Mouse (Mus musculus) embryonic facial prominence, embryonic 14.5 days (tissue): ENCODE results near the gene Mtpn. TPM values are rescaled to one million over a fixed set of nuclear protein-coding genes. Genes with fewer than 3 reads are reported as not detected.

Source experiments
- ATAC-seq: fragments of 200-750 bp; cut with Nextera tagmentation; 2 replicates; pipeline ENCODE4 v1.8.0; 2017; ENCODE audit warnings: low read depth, moderate number of reproducible peaks, moderate TSS enrichment
- DNase-seq: peaks from one replicate; pipeline ENCODE4 v3.0.0-alpha.2; 2015; ENCODE audit warnings: low spot score
- H3K27ac ChIP-seq: fragments of 300-500 bp; sonication (generic); replicated peaks from 2 replicates; pipeline ENCODE4 v1.5.1; 2014; ENCODE audit warnings: low read depth, mild to moderate bottlenecking, low read length, moderate library complexity
- H3K27me3 ChIP-seq: fragments of 300-500 bp; sonication (generic); replicated peaks from 2 replicates; pipeline ENCODE4 v1.6.1; 2014; ENCODE audit warnings: low read length; ENCODE audit not compliant: control insufficient read depth, insufficient read depth
- H3K36me3 ChIP-seq: fragments of 300-500 bp; sonication (generic); 2 replicates; pipeline ENCODE4 v1.6.1; 2014; ENCODE audit warnings: low read length, mixed read lengths; ENCODE audit not compliant: control insufficient read depth, insufficient read depth
- H3K4me1 ChIP-seq: fragments of 300-500 bp; sonication (generic); 2 replicates; pipeline ENCODE4 v1.6.1; 2014; ENCODE audit warnings: antibody characterized with exemption, low read length; ENCODE audit not compliant: control insufficient read depth, insufficient read depth
- H3K4me2 ChIP-seq: fragments of 300-500 bp; sonication (generic); 2 replicates; pipeline ENCODE4 v1.6.1; 2014; ENCODE audit warnings: low read depth, mild to moderate bottlenecking, low read length, moderate library complexity, mixed read lengths
- H3K4me3 ChIP-seq: fragments of 300-500 bp; sonication (generic); 2 replicates; pipeline ENCODE4 v1.5.1; 2014; ENCODE audit warnings: low read depth, mild to moderate bottlenecking, low read length
- H3K9ac ChIP-seq: fragments of 300-500 bp; sonication (generic); 2 replicates; pipeline ENCODE4 v1.6.1; 2014; ENCODE audit warnings: low read depth, mild to moderate bottlenecking, low read length, moderate library complexity, mixed read lengths
- H3K9me3 ChIP-seq: fragments of 300-500 bp; sonication (generic); 2 replicates; pipeline ENCODE4 v1.6.1; 2016; ENCODE audit warnings: low read length; ENCODE audit not compliant: control insufficient read depth
- WGBS: fragments of 180-500 bp; shearing (Covaris S2); extraction: QIAGEN DNeasy Blood & Tissue Kit; methylation state at CpG from one replicate; pipeline ENCODE4 v1.1.7; 2014; 5-methylcytosine and 5-hydroxymethylcytosine counted together
- polyA plus RNA-seq: library from polyadenylated mRNA; unstranded; fragments of >200 nt; fragmentation: Nextera tagmentation; extraction: Ambion mirVana; gene quantifications from 2 replicates; pipeline ENCODE4 v1.2.1, GENCODE M21; 2014

The Mtpn gene
- polyA plus RNA-seq, 1 experiment from 2014 or later: 112 TPM

DNA sequence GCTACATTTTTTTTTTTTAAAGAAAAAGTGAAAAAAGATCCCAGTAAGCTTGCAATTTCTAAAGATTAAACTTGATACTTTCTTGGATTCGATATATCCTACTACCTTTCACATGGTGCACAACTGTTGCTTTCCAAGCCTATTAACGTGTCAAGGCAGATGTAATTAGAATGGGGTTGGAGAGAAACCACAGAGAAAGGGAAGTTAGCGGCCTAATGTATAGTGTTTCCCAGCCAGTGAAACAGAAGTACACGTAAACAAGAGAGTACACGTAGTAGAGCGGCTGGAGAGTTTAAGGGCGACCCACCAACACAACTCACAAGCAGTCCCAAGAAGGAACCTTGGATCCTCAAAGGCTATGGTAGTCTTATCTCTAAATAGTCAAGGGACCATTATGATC is 3.7 kb downstream of the Mtpn start:
- Histone ChIP-seq H3K27me3 (no peaks in the 10 kb centered on the region), H3K9ac (no peak overlapping the region), H3K4me2 (no peak overlapping the region), H3K4me3 (no peak overlapping the region), H3K9me3 (no peaks in the 10 kb centered on the region), H3K27ac (no peak overlapping the region), H3K36me3 (no peaks in the 10 kb centered on the region), H3K4me1 (peaks cover 20% of the 10 kb centered on the region)
- peak; percentile 10 for DNase-seq
- ATAC-seq: no peak
- WGBS: 72% methylated on average over 7 of the region's 7 CpGs

DNA sequence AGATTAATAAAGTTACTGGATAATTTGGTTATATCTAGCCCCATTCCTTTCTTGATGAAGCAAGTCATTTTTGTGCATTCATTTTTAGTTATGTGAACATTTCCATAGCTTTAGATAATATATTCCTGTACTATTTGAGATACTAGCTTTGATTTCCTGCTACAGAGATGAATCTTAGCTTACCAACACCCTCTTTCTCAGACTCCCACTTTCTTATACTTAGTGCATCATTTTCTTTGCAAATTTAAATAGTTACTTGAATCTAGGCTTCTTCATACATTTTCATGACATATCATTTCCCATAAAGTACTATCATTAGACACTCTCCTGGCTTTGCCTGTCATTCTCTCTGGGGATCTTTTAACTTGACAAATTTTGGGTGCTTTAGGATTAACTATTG is 26.3 kb downstream of the Mtpn start:
- Histone ChIP-seq H3K36me3 (peaks cover 27% of the 10 kb centered on the region), H3K27ac (no peak overlapping the region), H3K4me3 (no peak overlapping the region), H3K9me3 (no peaks in the 10 kb centered on the region), H3K4me1 (no peaks in the 10 kb centered on the region), H3K9ac (no peak overlapping the region), H3K27me3 (no peaks in the 10 kb centered on the region), H3K4me2 (no peak overlapping the region)
- DNase-seq (no peak), ATAC-seq (no peak)

DNA sequence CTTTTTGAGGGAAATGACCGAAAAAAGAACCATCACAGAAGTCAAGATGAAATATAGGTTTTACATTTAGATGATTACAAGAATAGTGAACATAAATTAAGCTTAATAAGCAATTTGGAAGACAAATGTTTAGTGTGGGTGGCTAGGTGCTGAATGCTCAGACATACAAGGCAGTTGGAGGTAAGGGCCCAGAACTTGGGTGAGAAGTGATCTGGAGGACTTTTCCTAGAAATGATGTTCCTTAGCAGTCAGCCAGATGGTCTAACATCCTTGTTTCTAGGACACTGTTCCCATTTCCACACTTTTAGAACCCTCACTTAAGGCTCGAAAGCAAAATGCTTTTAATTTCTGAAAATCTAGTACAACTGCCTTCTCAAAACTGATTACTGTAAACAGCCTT is 34.9 kb downstream of the Mtpn start:
- 96% methylated on average over 2 of the region's 2 CpGs for WGBS

DNA sequence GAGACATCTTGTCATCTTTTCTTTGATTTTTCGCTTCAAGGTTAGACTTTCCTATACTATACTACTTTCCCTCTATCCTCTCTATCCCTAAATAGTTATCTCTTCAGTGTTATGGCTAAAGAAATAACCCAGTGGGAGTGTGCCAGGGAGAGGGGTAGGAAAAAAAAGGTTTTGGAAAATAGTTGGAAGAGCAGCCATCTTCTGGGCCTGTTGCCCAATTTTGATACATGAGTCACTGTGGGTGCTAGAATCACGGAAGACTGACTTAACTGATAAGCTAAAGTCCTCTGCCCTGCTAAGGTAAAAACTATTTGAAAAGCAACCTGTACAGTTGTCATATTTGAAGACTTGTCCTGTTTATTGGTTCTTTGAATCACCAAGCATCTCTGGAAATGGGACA is 36.8 kb downstream of the Mtpn start:
- DNase-seq (no peak), ATAC-seq (no peak)
- Histone ChIP-seq H3K4me1 (no peaks in the 10 kb centered on the region), H3K27me3 (no peaks in the 10 kb centered on the region), H3K36me3 (0 out of 2 replicates have a peak, but pooled peaks cover 6% of the 10 kb centered on the region), H3K9ac (no peak overlapping the region), H3K9me3 (no peaks in the 10 kb centered on the region), H3K4me3 (no peak overlapping the region), H3K27ac (no peak overlapping the region), H3K4me2 (no peak overlapping the region)
- WGBS: 86% methylated on average over 2 of the region's 2 CpGs

More for the DNA sequence above, 34.9 kb downstream of the Mtpn start:
- no peak overlapping the region for H3K4me3 ChIP-seq
- H3K27ac ChIP-seq: no peak overlapping the region
- H3K9me3 ChIP-seq: no peaks in the 10 kb centered on the region
- H3K4me1 ChIP-seq: no peaks in the 10 kb centered on the region
- no peak for ATAC-seq
- H3K9ac ChIP-seq: no peak overlapping the region
- H3K4me2 ChIP-seq: no peak overlapping the region
- H3K36me3 ChIP-seq: 0 out of 2 replicates have a peak, but pooled peaks cover 6% of the 10 kb centered on the region
- H3K27me3 ChIP-seq: no peaks in the 10 kb centered on the region
- DNase-seq: no peak

DNA sequence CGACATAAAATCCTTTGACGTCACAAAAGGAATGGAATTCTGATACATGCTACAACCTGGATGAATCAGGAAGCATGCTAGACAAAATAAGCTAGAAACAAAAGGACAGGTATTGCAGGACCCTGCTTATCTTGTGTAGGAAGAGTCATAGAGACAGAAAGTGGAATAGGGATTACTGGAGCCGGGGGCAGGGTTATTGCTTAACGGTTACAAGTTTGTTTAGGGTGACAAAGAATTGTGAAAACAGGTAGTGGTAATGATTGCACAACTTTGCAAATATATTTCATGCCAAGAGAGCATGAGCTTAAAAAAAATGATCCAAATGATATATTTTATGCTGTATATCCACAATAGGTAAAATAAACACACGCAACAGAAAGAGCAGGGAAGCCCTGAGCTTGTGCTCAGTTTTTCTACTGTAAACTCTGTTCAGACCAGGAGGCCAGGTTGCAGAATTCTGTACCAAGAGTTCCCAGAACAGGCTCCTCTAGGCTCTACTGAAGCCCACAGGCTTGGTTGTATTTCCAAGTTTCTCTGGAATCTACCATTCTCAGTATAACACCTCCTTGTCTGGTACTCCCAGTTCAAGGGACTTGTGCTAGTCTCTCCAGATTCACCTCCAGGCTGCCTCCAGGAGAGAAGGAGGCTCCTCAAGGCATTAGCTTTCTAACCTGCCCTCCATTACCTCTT is 39.6 kb downstream of the Mtpn start:
- 91% methylated on average over 5 of the region's 5 CpGs for WGBS
- DNase-seq: no peak

DNA sequence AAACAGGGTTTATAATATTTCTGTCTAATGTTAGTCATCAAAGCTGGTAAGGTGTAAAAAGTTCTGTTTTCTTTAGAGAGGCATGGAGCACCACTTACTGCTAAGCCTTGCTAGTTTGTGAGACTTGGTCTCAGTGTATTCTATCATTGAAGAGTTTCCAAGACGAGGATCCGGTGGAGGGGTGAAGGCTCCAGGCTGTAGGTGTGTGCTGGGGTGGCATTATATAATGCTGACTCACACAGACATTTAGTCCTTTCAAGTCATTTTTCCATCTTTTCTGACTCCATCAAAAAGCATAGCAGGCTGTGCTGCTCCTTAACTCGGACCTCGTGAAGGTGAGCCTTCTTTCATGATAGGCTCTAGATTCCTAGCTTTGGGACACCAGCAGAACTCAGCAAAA is 42.3 kb downstream of the Mtpn start:
- Histone ChIP-seq H3K4me1 (no peaks in the 10 kb centered on the region), H3K9ac (no peak overlapping the region), H3K27me3 (no peaks in the 10 kb centered on the region), H3K9me3 (no peaks in the 10 kb centered on the region), H3K4me3 (no peak overlapping the region), H3K27ac (no peak overlapping the region), H3K36me3 (no peaks in the 10 kb centered on the region), H3K4me2 (no peak overlapping the region)
- WGBS: 96% methylated on average over 4 of the region's 4 CpGs
- no peak for DNase-seq
- no peak for ATAC-seq

More for the DNA sequence above, 39.6 kb downstream of the Mtpn start:
- Histone ChIP-seq H3K9ac (no peak overlapping the region), H3K4me1 (no peaks in the 10 kb centered on the region), H3K9me3 (no peaks in the 10 kb centered on the region), H3K4me3 (no peak overlapping the region), H3K36me3 (no peaks in the 10 kb centered on the region), H3K27me3 (no peaks in the 10 kb centered on the region), H3K4me2 (no peak overlapping the region), H3K27ac (no peak overlapping the region)
- no peak for ATAC-seq

DNA sequence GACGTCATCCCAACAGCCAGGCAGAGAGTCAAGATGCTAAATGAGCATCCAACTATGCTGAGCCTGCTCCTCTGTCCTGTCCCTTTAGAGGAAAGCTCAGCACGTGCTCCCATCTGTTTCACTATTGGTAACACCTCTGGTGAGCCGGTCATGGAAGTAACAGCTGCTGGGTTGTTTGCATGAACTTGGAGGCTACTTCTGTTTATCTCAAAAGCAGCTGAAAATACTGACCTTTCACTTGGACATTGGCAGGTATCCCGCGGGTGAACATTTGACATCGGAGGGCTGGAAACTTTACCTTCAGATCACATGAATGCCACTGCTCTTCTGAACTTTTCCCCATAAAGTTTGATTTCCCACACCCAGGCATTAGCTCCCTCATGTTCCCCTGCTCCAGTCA is 45.8 kb downstream of the Mtpn start:
- no peak overlapping the region for H3K4me3 ChIP-seq
- no peaks in the 10 kb centered on the region for H3K36me3 ChIP-seq
- H3K27ac ChIP-seq: no peak overlapping the region
- H3K4me1 ChIP-seq: no peaks in the 10 kb centered on the region
- no peak overlapping the region for H3K9ac ChIP-seq
- ATAC-seq (no peak), DNase-seq (no peak)
- H3K4me2 ChIP-seq: no peak overlapping the region
- WGBS: 84% methylated on average over 6 of the region's 6 CpGs
- H3K27me3 ChIP-seq: no peaks in the 10 kb centered on the region
- H3K9me3 ChIP-seq: no peaks in the 10 kb centered on the region

DNA sequence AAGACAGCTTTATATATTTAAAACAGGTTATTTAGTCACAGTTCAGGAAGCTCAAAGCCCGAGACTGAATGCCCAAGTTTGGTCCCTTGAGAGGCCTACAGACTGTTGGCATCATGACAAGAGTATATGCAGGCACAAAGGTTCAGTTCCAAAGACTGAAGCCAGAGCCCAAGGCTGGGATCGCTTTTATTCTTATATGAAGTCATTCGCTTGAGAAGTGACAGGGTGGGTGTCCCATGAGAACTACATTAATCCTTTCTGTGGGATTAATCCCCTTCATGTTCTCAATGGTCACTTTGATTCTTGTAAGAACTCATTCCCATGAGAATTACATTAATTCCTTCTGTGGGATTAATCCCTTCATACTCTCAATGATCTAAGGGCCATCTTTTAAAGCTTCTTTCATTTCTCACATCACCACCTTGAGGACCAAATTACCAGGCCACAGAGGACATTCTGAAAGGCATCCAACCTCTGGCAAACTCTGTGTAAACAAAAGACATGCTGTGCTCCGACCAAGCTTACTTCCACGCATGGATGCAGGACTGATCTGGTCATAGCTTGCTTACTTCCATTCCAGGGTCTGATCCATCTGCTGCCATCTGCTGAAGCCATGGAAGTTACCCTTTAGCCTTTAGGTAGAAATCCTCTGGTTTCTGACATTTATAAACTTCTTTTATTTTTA is 59.9 kb downstream of the Mtpn start:
- peak; percentile 8 for DNase-seq
- WGBS: 64% methylated on average over 5 of the region's 5 CpGs
- no peak overlapping the region for H3K27ac ChIP-seq
- H3K4me1 ChIP-seq: no peaks in the 10 kb centered on the region
- no peak overlapping the region for H3K4me2 ChIP-seq
- H3K9ac ChIP-seq: no peak overlapping the region
- no peak for ATAC-seq
- no peaks in the 10 kb centered on the region for H3K36me3 ChIP-seq
- no peaks in the 10 kb centered on the region for H3K27me3 ChIP-seq
- H3K9me3 ChIP-seq: no peaks in the 10 kb centered on the region
- H3K4me3 ChIP-seq: no peak overlapping the region

DNA sequence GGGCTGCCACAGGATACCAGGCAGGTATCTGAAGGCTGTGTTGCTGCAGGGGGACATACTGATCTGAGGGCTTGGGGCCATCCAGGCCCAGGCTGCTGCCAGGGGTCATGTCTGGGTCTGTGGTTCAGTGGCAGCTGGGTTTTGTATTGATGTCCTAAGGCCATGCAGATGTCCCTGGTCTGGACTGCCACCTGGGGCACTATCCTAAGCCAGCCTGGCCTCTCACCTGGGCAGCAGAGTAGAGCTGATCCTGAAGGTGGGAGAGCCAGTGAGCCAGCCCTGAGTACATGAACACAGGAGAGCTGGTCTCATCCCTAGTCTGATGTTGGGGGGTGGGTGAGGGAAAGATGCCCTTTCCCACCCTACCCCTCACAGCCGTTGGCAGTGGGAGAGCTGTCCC is 62.9 kb downstream of the Mtpn start:
- Histone ChIP-seq H3K9me3 (no peaks in the 10 kb centered on the region), H3K4me3 (no peak overlapping the region), H3K9ac (no peak overlapping the region), H3K36me3 (no peaks in the 10 kb centered on the region), H3K4me1 (no peaks in the 10 kb centered on the region), H3K27ac (no peak overlapping the region), H3K4me2 (no peak overlapping the region), H3K27me3 (no peaks in the 10 kb centered on the region)
- DNase-seq (no peak), ATAC-seq (no peak)
- 75% methylated on average over 1 of the region's 1 CpGs for WGBS
